ENCODE assay signal across 19 mouse cellular contexts in genomic region chr14:28870382-28870781, GRCm38 (mm10).
"Had no signal": no experiment of that assay in that cellular context is flagged by ENCODE, and none has a peak within 500 bp of the region (broad histone marks: within the 10 kb centered on the region; RNA-seq: fewer than 3 reads in every experiment).

No protein-coding gene starts in this region.

- H3K4me3 ChIP-seq: liver, embryonic 15.5 days; lung, embryonic 15.5 days; megakaryocyte, embryonic 14.5 days; midbrain, embryonic 13.5 days; midbrain, embryonic 15.5 days; neural tube, embryonic 12.5 days; stomach, embryonic 15.5 days had no signal

- ATAC-seq: liver, postnatal 0 days; lung, postnatal 0 days; midbrain, embryonic 13.5 days; midbrain, embryonic 15.5 days had no signal

- H3K36me3 ChIP-seq: liver, embryonic 15.5 days; lung, embryonic 15.5 days; midbrain, embryonic 13.5 days; midbrain, embryonic 15.5 days; neural tube, embryonic 12.5 days; stomach, embryonic 15.5 days had no signal

- H3K27ac ChIP-seq: liver, embryonic 15.5 days; lung, embryonic 15.5 days; macrophage; midbrain, embryonic 13.5 days; midbrain, embryonic 15.5 days; neural tube, embryonic 12.5 days; stomach, embryonic 15.5 days; stomach, postnatal 0 days had no signal

- H3K9ac ChIP-seq: liver, embryonic 15.5 days; liver, postnatal 0 days; lung, embryonic 15.5 days; midbrain, embryonic 13.5 days; midbrain, embryonic 15.5 days; neural tube, embryonic 12.5 days; stomach, embryonic 15.5 days had no signal

- H3K4me1 ChIP-seq: liver, embryonic 15.5 days; lung, embryonic 15.5 days; megakaryocyte, embryonic 14.5 days; midbrain, embryonic 15.5 days; stomach, embryonic 15.5 days had no signal

- H3K4me2 ChIP-seq: liver, embryonic 15.5 days; lung, embryonic 15.5 days; midbrain, embryonic 11.5 days; midbrain, embryonic 13.5 days; midbrain, embryonic 15.5 days; neural tube, embryonic 12.5 days; stomach, embryonic 15.5 days had no signal

- H3K9me3 ChIP-seq: liver, embryonic 15.5 days; lung, embryonic 15.5 days; midbrain, embryonic 13.5 days; midbrain, embryonic 15.5 days; neural tube, embryonic 12.5 days; stomach, embryonic 15.5 days had no signal

- DNase-seq: liver, postnatal 0 days; lung, adult 2 months; lung, postnatal 14 days; lung, postnatal 36 days; right cerebral cortex, postnatal 14 days; thymus, adult 2 months; thymus, postnatal 25 days; thymus, postnatal 4 days had no signal

- H3K27me3 ChIP-seq: liver, embryonic 15.5 days; lung, embryonic 15.5 days; megakaryocyte, embryonic 14.5 days; midbrain, embryonic 13.5 days; midbrain, embryonic 15.5 days; neural tube, embryonic 12.5 days; stomach, embryonic 15.5 days had no signal
